Mouse (Mus musculus) megakaryocyte, embryonic 14.5 days (primary cell): ENCODE measurements around the gene Nqo1.

Source experiments
- FLI1 ChIP-seq: IDR thresholded peaks from 2 replicates; pipeline ENCODE4 v1.6.1; 2012; ENCODE audit warnings: low read length, inconsistent platforms, mixed read lengths
- GATA1 ChIP-seq: IDR thresholded peaks from 3 replicates; pipeline ENCODE4 v1.6.1; 2012; ENCODE audit warnings: mixed read lengths, low read length, inconsistent platforms, borderline replicate concordance

DNA sequence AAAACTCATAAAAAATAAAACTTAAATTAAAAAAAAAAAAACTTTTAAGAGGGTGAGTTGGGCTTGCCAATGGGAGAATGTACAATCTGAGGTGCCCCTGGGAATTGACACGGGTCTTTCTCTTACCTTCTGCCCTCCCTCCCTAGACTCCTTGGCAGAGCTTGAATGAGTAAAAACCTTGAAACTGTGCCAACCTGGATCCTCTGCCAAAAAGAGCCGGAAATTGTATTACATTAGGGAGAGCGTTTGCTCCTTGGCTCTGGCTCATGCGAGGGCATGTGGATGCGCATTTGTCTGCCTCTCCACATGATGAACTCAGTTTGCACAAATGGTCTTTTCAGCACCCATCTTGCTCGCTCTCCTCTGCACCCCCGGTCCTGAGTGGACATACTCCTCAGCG, 13.4 kb downstream of the Nqo1 start:
- no peak for TF ChIP-seq GATA1
- no peak for TF ChIP-seq FLI1
